Mouse (Mus musculus): ENCODE results near the gene Hbs1l.

The Hbs1l gene

DNA sequence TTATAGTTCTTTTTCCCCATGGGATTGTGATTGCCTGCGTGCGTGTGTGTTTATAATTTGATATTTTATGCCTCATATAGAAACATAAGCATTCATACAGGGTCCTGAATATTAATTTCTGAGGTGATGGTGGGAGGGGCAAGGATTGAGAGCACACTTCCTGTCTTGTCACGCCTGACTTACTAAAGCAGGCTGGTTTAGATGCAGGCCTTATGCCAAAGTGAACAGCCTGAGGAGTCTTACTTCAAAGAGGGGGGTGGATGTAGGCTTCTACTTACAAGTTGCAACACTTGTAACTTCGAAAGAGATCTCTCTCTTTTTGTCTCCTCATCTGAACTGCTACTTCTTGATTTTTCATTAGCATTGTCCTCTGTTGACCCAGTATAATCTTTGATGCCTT, 18.0 kb downstream of the Hbs1l start:
- DNase-seq = no peak

DNA sequence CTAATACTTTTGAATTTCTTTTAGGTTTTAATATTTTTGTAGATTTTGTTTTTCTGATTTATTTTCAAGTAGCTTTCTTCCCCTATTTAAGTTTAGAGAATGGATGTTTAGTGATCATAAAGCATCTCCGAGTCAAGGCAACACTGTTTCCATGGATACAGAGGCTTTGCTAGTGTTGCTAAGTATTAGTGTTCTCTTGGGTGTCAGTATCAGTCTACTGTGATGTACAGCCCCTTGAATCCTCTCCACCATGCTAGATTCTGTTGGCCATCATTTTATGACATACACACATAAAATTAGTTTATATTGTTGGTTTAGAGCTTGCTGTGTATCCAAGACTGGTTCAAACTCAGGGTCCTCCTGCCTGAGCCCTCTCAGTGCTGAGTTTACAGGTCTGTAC, 20.3 kb downstream of the Hbs1l start:
- DNase-seq = no peak

DNA sequence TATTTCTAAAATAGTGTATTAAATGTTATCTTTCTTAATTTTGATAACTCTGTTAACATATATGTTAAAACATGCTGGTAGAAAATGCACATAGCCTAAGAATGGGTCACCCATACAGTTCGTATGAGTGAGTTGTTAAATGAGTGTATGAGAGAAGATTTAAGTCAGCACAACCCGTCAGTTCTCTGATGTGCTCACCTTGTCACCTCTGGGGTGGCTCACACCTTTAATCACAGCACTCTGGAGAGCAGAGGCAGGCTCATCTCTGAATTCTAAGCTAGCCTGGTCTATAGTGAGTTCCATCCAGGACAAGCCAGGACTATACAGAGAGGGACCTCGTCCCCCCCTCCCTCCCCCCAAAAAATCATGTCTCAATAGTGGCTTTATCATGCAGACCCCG, 22.5 kb downstream of the Hbs1l start:
- no peak for DNase-seq

DNA sequence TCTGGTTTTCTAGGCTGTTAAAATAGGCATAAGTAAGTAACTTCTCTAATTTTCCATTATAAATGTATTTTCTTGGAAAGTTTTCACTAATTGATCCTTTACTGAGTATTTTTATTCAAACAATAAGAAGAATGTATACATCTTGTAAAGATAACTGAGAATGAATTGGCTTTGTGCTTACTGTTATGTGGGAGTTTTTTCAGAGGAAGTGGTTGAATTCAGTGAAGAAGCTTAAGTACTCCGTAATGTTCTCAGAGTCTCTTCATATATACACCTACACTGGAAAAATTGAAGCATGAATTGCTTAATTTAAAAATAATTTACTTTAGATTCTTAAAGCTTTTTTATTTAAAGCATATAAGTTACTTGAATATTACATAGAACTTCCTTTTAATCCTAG, 23.2 kb downstream of the Hbs1l start:
- DNase-seq = no peak

DNA sequence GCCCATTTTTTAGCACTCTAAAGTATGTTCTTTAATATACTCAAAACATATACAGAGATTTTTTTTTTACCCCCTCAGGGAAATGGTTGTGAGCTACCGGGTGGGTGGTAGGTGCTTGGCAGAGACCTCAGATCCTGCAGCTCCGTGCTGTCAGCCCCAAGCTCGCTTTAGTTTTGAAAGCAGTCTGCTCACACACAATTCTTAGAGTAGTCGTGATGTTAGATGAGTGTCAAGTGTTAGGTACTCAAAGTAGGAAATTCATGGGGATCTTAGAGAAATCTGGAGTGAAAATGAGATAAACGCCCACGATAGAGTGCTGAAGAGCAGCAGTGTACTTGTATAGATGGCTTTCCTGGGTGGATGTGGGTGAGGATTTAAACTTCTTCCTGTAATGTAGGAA, 24.8 kb downstream of the Hbs1l start:
- DNase-seq = no peak

DNA sequence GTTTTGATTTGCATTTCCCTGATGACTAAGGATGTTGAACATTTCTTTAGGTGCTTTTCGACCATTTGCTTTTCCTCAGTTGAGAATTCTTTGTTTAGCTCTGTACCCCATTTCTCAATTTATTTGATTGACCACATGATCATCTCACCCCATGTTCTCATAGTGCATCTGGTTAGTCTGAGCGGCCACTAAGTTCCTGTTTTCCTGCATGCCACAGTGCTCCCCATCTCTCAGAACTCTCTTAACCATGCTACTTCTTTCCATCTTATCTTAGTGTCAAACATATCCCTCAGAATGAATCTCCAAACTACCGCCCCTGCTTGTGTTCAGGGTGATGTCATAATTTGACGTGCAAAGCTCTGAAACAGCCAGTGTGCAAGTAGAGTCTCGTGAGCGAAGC, 30.6 kb downstream of the Hbs1l start:
- DNase-seq = no peak

DNA sequence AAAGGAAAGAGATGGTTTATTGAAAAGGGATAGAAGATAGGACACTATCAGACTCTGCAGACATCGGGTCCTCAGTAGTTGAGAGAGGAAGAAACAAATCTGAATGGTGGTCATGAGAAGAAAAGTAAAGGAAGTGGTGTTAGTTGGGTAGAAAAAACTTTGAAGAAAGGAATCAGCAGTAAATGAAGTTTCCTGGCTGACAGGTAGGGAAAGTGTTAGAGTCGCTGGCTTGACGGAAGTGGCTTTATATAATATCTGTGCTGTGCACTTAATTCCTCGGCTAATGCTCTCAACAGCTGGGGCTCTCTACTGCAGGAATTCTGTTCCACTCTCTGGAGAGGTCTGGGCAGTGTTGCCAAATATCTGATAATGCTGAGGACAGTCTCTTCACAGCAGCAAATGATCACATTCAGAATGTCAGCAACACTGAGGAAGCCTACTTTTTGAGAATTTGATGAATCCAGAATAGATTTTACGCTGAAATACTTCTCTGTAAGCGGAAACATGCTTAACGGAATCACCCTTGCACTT, 31.9 kb downstream of the Hbs1l start:
- DNase-seq = no peak

DNA sequence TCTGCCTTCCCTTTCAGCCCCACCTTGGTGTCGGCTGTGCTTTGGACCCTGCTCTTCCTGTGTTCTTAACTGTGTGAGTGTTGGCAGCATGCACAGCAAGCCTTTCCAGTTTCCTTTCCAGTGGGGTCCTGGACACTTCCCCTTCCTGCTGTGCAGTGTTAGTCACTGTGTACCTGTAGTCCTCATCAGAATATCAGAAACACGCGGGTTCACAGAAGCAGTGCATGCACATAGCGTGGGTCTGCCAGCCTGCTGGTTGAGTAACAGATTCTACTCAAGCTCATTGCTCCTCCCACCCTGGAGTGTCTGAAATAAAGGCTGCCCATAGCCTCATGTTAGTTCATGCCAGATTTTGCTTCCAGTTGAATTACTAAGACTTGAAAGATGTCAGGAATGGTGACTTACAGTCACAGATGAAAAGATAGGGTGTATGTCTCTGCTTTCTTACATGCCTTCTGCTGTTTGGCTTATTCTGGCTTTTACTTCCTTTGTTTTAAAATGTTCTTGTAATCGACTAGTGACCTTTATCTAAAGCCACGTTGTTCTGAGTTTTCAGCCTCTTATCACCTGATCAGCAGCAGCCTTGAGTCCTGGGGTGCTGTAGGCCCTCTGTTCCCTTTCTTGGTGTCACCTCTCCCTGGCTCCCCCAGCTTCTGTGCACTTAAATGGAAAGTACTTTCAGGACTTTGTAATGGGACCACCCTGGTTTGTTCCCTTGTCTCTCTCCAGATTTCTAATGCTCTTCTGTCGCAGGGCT, 38.7 kb downstream of the Hbs1l start:
- DNase-seq = no peak

DNA sequence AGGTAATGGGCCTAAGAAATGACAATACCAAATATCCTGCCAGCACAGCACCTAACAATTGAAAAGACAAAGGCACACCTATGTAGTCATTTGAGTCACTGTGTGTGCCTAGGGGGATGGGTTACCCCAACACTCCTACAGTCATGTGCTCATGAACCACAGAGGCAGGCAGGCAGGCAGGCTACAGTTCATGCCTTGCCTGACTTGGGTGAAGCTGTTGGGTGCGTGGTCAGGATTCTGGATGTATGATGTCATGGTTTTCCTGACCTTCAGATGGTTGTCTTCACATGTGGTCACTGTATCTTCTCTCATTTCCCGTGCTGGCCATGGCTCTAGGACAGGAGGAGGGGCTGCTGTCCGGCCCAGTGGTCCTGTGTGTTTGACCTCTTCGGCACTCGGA, 39.8 kb downstream of the Hbs1l start:
- DNase-seq = no peak

DNA sequence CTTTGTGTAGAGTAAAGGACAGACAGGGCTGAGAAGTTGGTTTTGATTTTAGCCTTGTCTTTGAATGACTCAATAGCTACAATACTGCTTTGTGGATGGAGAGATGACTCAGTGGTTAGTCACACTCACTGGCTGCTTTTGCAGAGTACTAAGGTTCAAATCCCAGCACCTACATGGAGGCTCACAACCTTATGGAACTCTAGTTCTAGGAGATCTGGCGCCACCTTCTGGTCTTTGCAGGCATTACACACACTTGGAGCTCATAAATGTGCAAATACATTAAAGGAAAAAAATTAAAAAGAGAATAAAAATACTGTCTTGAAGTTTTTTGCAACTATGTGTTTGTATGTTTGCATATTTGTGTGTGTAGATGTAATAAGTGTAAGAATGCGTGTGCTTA, 41.4 kb downstream of the Hbs1l start:
- DNase-seq = peak; percentile 36 to 46

DNA sequence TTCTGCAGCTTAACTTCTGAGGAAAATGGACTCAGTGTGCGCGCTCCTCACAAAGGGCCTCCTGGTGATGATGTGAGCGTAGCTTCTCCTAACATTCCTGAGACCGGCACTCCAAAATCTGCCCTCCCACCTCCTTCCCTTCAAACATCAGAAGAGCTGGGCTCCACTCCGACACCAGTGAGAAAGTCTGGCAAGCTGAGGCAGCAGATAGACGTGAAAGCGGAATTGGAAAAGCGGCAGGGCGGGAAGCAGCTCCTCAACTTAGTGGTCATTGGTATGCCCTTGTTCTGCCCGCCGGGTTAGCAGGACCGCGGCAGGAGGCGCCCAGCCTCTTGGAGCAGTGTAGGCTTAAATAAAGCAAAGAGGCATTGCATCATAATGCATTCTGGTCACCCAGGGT, 45.9 kb downstream of the Hbs1l start:
- no peak for DNase-seq

DNA sequence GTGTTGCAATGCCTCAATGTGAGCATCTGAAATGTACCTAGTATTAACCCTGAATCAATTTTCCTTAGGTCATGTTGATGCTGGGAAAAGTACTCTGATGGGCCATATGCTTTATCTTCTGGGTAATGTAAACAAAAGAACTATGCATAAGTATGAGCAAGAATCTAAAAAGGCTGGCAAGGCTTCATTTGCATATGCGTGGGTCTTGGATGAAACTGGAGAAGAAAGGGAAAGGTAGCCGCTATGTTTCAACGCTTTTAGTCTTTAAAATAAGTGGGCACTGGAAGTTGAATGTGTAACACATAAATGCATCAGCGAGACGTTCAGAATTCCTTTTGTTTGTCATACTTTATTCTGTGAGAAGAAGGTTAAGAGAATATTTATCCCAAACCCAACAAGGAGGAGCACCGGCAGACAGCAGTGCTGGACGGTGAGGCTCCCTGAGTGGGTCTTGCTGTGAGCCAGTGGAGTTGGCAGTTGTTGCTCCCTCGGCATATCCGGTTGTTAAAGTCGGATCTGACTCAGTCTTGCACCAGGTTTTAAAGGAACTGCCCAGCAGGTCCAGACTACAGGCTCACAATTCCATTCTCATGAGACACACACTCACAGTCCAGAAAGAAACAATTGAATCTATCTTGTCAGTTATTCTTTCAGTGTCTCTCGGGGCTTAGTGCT, 46.7 kb downstream of the Hbs1l start:
- DNase-seq = no peak

DNA sequence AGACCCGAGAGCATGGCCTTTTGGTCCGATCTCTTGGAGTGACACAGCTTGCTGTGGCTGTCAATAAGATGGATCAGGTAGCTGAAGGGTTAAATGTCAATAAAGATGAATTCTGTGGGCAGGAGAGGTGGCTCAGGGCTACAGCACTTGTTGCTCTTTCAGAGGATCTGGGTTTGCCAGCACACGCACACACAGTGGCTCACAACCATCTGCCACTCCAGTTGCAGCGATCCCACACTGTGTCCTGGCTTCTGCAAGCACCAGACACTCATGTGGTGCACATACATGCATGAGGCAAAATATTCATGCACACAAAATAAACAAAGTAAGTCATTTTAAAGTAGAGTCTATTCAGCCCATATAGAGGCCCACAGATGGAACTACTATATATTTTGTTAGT, 51.6 kb downstream of the Hbs1l start:
- DNase-seq = no peak

DNA sequence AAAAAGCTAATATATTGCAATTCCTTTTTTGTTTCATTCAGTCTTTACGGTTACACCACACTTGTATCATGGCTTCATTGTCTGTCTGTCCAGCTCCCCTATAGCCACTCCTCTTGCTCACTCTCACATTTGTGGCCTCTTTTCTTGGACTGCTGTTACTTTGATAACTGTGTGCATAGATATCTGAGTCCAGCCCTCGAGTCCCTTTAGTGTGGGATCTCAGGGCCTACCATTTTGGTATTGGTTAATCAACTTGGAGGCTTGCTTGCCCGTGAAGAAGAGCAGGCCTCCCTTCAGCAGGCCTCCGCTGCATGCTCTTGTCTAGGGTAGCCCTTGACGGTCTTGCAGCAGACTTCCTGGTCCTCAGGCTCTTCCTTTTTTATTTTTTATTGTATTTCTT, 53.7 kb downstream of the Hbs1l start:
- no peak for DNase-seq

DNA sequence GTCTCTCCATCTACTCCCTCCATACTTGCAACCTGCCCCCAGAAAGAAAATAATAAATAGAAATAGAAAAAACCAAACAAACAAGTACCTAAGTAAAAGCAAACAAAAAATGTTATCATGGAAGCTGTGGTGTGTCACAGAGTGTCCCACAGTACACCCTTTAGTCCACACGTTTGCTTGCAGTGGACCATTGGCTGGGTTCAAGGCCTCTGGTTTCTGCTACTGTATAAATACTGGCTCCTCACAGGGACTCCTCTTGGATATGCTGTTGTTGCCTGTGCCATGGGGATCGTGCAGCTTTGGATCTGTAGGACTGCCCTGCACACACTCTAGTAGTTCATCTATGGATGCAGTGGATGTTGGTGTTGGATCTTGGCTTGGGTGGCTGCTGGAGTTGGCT, 54.2 kb downstream of the Hbs1l start:
- DNase-seq = no peak

DNA sequence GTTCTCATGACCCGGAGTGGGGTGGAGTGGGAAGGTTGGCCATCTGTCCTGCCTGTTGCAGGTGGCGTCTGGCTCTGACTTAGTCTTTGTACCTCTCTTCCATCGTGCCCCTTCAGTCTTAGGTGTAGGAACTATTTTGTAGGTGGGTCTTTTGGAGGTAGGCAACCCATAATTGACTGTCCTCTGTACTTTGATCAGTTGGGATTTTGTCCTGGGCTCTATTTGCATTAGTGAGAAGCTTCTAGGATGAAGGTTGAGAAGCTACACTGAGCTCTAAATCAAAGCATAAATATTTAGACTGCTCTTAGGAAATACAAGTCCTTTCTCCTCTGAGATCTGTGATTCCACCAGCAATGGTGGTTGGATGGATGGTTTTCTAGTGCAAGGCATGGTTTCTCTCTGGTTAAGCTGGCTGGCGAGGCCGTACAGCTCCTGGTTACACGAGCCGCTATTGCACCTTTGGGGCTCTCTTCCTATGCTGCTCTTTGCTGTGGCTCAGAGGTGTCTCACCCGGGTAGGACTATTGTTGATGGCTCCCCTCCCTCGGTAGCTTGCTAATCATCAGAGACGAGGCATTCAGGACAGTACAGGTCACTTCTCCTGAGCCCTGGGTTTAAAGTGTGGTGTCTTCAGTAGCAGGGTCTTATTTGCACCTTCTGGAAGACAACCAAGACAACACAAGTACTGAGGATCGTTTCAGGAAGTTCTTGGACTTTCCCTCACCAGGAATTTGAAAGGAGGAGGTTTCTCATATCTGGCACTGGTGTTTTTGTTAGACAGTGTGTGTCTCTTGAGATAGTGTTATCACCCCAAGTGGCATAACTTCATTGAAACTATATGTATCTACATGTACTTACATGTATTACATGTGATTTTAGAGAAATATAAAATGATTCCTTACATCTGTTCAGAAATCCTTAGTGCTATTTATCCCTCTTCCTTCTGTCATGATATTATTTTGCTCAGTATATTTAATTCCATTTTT, 55.0 kb downstream of the Hbs1l start:
- no peak for DNase-seq

DNA sequence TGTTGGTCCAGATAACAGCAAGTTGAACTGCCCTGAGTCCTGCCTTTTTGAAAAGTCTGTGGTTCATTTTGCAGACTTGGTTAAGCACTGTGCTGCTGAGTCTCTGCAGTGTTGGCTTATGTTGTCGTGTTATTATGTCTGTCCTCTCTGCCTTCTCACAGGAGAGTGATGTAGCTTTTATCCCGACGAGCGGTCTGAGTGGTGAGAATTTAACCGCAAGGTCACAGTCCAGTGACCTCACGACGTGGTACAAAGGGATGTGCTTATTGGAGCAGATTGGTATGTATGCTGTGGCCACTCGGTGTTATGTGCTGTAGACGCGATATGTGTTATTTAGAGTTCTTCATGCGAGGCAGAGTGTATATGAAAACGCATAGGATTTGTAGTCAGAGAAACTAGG, 56.0 kb downstream of the Hbs1l start:
- DNase-seq = no peak

DNA sequence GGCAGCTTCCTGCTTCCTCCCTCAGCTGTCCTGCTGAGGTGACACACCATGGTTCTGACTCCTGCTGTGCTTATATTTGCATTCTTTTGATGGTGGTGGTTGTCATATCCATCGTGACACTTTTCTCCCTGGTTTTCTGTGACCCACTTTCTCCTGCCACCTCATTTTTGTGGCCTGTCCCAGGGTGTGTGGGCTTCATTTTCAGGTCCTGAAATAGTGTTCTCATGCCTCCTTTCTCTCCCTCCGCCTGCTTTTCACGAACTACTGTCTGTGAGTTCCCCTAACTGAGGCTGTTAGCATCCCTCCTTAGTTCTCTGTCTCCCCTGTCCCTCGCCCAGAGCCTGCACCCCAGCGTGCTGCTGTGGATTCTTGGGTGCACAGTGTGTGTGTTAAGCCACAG, 58.1 kb downstream of the Hbs1l start:
- DNase-seq = no peak

DNA sequence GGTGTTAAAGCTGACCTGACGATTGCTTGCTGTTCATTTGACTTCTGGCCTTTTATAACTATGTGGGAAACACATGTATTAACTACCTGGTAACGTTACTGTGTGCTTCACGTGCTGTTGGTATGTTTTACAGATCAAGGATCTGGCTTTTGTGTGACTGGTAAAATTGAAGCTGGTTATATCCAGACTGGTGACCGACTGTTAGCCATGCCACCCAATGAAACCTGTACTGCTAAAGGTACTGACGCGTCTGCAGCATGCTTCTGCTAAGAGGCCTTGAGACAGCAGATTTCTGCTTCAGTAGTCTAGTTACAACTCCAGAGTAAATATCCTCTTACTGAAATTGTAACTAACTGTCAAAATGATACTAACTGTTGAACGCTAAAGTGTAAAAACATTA, 58.7 kb downstream of the Hbs1l start:
- no peak for DNase-seq

DNA sequence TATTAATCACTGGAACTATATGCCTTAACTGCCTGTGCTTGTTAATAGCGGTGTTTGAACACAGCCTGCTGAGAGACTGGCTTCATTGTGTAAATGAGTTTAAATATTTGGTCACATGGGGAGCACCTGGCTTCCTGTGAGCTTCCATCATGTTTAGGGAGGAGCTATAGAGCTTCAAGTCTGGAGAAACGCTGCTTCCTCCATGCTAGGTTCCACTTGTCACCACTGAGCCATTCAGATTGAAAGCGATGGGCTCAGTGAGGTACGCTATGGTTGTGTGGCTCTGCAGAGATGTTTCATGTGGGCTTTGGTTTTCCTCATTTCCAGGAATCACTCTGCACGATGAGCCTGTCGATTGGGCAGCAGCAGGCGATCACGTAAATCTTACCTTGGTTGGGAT, 62.2 kb downstream of the Hbs1l start:
- DNase-seq = no peak

DNA sequence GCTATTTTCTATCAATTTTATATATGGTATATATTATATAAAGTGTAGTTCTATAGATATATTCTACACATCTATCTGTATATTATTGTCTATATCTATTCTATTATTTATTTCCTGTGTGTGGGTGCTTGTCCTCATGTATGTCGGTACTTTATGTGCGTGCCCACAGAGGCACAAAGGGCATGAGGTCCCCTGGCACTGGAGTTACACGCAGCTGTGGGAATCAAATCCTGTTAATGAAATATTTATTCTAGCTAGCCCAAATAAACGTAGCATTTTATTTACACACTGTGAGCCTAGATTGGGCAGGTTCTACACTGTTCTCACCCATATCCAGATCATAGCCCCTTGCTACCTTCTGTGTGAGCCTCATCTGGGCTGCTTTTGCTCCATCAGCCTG, 63.3 kb downstream of the Hbs1l start:
- DNase-seq = no peak

DNA sequence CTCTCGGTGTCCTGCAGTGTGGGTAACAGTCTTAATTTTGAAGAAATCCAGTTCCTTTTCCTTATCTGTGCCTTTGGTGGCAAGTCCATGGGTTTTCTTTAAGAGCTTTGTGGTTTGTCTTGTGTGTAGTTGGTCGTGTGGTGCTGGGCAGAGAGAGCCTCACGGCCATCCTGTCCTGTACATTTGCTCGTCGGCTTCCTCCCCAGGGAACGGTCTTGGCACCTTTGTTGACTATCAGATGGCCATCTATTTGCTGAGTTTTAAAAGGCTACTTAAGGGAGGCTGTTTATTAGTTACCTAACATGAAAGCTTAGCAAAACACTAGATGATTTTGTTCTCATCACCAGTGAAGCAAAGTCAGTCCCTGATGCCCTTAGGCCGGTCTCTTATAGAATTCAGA, 66.1 kb downstream of the Hbs1l start:
- no peak for DNase-seq

DNA sequence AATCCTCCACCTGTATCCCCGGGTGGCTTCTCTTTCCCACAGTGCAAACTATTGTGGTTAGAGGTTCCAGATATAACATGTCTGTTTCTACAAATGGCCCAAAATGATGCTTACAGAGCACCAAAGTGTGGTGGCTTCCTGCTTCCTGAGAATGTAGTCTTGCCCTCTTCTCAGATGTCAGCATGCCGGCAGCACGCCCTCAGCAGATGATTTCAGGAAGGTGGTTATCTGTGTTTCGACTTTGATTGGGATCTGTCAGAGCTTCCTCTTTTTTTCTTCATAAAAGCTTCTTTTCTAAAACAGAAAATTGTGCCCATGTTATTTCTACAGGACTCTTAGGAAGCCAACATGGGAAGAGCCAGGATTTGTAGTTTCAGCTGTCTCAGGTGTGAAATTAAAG, 67.5 kb downstream of the Hbs1l start:
- DNase-seq = no peak
